In genomic region chr4:95153737-95154287, GRCm38 (mm10) we compare ENCODE assay signal across 8 mouse cellular contexts.
DNase-seq lines count a peak whose midpoint lies in the region; ATAC-seq lines count a peak whose summit lies in the region.

No protein-coding gene starts in this region.

- H3K27ac ChIP-seq in embryonic facial prominence, embryonic 13.5 days: peak overlapping the region; percentile 68
- peak overlapping the region; percentile 90 for H3K27ac ChIP-seq in heart, embryonic 13.5 days (replicated peaks)
- peak overlapping the region; percentile 78 for H3K27ac ChIP-seq in kidney, embryonic 15.5 days

- H3K9me3 ChIP-seq in embryonic facial prominence, embryonic 13.5 days: no peaks in the 10 kb centered on the region
- no peaks in the 10 kb centered on the region for H3K9me3 ChIP-seq in heart, embryonic 13.5 days
- no peaks in the 10 kb centered on the region for H3K9me3 ChIP-seq in kidney, embryonic 15.5 days (replicated peaks)

- H3K4me1 ChIP-seq in embryonic facial prominence, embryonic 13.5 days: peaks cover 14% of the 10 kb centered on the region
- peaks cover 59% of the 10 kb centered on the region for H3K4me1 ChIP-seq in heart, embryonic 13.5 days
- peaks cover 25% of the 10 kb centered on the region for H3K4me1 ChIP-seq in kidney, embryonic 15.5 days

- peak; percentile 78; the same call in 1 of the 2 replicates for ATAC-seq in embryonic facial prominence, embryonic 13.5 days (ENCODE audit: insufficient number of reproducible peaks, insufficient read depth, low FRiP score, low TSS enrichment, low read depth)
- ATAC-seq in heart, embryonic 13.5 days (ENCODE audit: extremely low read depth, insufficient number of reproducible peaks, low FRiP score, low TSS enrichment): peak; percentile 76
- peak; percentile 82 for ATAC-seq in kidney, embryonic 15.5 days (replicated peaks; ENCODE audit: low FRiP score)
- no peak for ATAC-seq in megakaryocyte, adult 5-6 weeks (ENCODE audit: poor library complexity, severe bottlenecking)

- 9% methylated on average over 6 of the region's 6 CpGs for WGBS in embryonic facial prominence, embryonic 13.5 days
- WGBS in heart, embryonic 13.5 days: 7% methylated on average over 6 of the region's 6 CpGs
- WGBS in kidney, embryonic 15.5 days: 8% methylated on average over 6 of the region's 6 CpGs

- H3K9ac ChIP-seq in embryonic facial prominence, embryonic 13.5 days: no peak overlapping the region
- peak overlapping the region; percentile 70 for H3K9ac ChIP-seq in heart, embryonic 13.5 days
- H3K9ac ChIP-seq in kidney, embryonic 15.5 days: no peak overlapping the region

- no peak overlapping the region for H3K4me3 ChIP-seq in embryonic facial prominence, embryonic 13.5 days
- H3K4me3 ChIP-seq in heart, embryonic 13.5 days: no peak overlapping the region
- no peak overlapping the region for H3K4me3 ChIP-seq in kidney, embryonic 15.5 days (replicated peaks)

- H3K36me3 ChIP-seq in embryonic facial prominence, embryonic 13.5 days: no peaks in the 10 kb centered on the region
- no peaks in the 10 kb centered on the region for H3K36me3 ChIP-seq in heart, embryonic 13.5 days
- no peaks in the 10 kb centered on the region for H3K36me3 ChIP-seq in kidney, embryonic 15.5 days

- DNase-seq in R1 (ENCODE audit: low read depth, low spot score): peak; percentile 23
- DNase-seq in lung, postnatal 14 days: peak; percentile 69
- no peak for DNase-seq in B cell, adult 2 months
- DNase-seq in left cerebral cortex, adult 8-10 months (ENCODE audit: low spot score in 2 of 2): no peak

- H3K27me3 ChIP-seq in embryonic facial prominence, embryonic 13.5 days: no peaks in the 10 kb centered on the region
- H3K27me3 ChIP-seq in heart, embryonic 13.5 days (replicated peaks): no peaks in the 10 kb centered on the region; the same call in 1 of the 2 replicates
- no peaks in the 10 kb centered on the region for H3K27me3 ChIP-seq in kidney, embryonic 15.5 days

- no peak overlapping the region for H3K4me2 ChIP-seq in embryonic facial prominence, embryonic 13.5 days
- peak overlapping the region; percentile 41 for H3K4me2 ChIP-seq in heart, embryonic 13.5 days
- H3K4me2 ChIP-seq in kidney, embryonic 15.5 days: no peak overlapping the region

Comparison
In these comparisons a context has a peak if more than half of its experiments do, and no peak if none do; other contexts are left out.
1. DNase-seq: peak in R1 (single experiment) and lung, postnatal 14 days (single experiment); none in B cell, adult 2 months (0 of 2) and left cerebral cortex, adult 8-10 months (0 of 2).
2. Peak in every context shown above with its lines, with median percentiles within 50 percentile points of each other: H3K27ac ChIP-seq.